Mouse (Mus musculus): Measurements from ENCODE around the gene Mea1. TPM values are rescaled to one million over a fixed set of nuclear protein-coding genes. Genes with fewer than 3 reads are reported as not detected.

The Mea1 gene
- total RNA-seq (2021) = 100 to 1,000 TPM in 1 of 2 experiments, 10 to 100 TPM in 1; 97.2 to 109 TPM
- long read RNA-seq, transcript Mea1-206 (4 exons, 945 nt) = major isoform, 44 of 63 reads
- long read RNA-seq, transcript Mea1-205 (3 exons, 757 nt) = minor isoform, 6 of 63 reads
- long read RNA-seq, transcript Mea1-201 (4 exons, 859 nt) = minor isoform, 6 of 63 reads
- long read RNA-seq, partial matches to known transcripts = 0 of 63 reads
- long read RNA-seq, other reads (novel, unspliced or antisense) = 3 of 63 reads

DNA sequence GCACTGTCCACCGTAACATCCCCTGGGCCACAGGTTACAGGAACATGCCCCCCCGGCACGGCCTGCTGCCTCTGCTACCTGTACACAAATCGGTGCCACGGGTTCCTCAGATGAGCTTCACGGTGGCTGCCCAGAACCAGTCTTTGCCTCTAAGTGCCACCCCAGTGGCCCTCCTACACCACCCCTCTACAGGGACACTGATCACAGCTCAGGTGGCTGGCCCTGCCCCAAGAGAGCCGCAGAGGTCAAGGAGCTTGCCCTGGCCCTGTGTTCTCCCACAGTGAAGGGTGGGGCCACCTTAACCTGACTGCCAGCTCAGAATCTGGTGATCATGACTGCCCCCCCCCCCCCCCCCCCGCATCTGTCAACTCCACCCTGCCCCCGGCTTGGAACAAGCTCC is at the start of gene Mea1:
Gene Mea1 (plus strand): TSS at position 378 of the 400 bp plus-strand sequence.
- DNase-seq (ENCODE audit: low spot score in 2 of 2) = no peak

DNA sequence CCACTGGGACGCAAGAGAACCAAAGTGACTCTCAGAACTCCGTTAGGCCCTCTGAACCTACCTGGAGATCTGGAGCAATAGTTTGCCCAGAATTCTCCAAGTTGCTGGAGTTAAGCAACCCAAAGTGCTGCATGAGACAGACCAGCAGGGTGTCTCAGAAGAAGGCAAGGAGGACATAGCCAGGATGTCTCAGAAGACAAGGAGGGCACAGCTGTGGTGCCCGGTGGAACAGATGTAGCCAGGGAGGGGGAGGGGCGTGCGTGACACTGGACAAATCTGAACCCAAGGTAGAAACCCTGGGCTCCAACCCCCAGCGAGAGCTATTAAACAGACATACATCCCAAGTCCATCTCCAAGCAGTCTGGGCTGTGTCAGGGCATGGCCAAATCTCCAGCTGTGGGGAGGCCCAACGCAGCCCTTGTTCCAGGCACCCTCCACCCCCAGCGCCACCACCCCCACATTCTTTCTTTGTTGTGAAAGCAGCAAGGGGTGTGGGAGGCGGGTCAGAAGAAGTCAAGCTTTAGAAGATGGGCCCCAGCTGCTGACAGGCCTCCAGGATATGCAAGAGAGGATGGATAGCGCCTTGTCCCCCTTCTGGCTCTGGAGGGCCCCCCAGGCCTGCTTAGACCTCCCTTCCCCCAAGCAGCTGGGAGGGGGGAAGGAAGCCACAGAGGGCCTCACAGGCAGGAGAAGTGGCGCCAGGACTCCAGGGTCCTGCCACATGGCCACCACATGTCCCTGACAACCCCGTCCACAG is 48.7 kb upstream of the Mea1 start:
- DNase-seq (ENCODE audit: low spot score in 2 of 2) = no peak

DNA sequence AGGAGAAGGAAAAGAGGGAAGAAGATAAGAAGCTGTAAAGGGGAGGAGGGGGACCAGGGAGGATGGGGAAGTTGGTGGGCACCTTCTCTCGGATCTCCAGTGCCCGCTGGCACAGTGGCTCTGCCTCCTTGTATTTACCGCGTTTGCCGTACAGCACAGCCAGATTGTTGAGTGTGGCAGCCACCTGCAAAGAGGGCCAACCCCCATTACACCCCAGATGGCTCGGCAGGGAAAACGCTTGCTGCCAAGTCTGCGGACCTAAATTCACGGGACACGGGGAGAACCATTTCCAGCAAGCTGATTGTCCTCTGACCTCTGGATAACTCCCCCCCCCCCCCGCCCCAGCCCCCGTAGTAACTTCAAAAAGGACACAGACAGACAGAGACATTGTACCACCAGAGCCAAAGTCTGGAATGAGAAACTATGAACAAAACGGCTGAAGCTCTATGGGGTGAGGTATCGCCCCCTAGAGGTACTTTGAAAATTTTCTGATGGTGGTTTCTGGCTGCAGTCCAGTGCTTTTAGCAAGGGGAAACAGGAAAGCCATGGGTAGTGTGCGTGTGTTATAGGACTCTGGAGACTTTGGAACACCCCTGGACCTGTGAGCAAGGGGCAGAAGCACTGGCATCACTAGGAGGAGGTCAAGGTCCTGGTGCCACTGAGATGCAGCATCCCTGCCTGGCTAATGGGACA is 41.6 kb upstream of the Mea1 start:
- peak; percentile 53 to 87 for DNase-seq (ENCODE audit: low spot score in 2 of 2)

DNA sequence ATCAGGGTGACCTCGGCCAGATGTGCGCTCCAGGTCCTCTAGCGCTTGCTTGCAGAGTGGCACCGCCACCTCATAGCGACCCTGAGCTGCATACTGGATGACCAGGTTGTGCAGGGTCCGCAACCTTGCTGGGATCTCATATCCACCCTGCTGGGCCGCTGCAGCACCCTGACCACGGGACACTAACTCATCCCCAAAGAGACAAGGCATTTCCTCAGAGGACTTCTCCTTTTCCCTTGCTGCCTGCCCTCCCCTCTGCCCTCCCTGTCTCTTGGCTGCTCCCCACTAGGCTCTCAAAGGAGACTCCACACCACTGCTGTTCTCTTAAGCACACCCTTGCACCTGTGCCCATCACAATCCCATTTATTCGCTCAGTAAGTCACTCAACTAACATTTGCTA is 38.7 kb upstream of the Mea1 start:
- no peak for DNase-seq (ENCODE audit: low spot score in 2 of 2)

DNA sequence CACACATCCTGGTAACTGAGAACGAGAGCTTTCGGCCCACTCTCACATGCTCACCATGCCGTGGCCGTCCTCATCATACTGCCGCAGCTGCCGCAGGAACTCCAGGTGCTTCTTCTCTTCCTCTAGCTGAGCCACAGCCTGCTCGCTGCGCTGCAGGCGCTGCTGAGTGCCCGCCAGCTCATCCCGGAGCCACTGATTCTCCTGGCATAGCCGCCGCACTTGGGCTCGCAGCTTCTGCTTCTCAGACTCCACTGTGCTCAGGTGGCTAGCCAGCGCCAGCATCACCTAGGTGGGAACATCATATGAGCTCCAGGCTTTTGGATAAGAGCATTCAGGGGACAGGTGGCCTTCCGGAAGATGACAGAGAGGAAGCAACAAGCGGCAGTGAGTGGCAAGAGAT is 36.5 kb upstream of the Mea1 start:
- no peak for DNase-seq (ENCODE audit: low spot score in 2 of 2)

- no peak for DNase-seq (ENCODE audit: low spot score in 2 of 2)
Observed at GRCm38 (mm10) chr17:46644152-46644805, 34.3 kb upstream of the Mea1 start.

DNA sequence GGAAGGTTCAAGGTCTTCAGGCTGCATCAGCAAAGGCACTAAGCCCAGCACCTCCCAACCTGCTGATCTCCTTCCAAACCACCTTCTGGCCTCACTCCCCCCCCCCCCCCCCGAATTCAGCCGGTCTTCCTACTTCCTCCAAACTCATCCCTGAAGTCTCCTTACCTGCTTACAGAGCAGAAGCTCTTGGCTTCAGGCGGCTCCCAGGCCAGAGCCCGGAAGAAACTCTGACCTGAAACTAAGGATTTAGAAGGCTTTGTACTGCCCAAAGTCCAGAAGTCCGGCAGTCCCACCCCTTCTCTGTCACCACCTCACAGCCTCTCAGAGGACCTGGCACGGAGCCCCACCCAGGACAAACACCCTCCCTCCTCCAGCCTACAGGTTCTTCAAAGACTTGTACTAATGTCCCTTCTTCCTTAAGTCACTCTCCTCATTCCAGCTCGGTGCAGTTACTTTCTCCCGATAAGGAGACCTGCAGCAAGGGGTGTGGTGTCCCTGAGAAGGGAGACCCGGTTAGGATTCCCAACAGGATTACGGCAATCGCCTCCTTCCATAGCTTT is 33.6 kb upstream of the Mea1 start:
- no peak for DNase-seq (ENCODE audit: low spot score in 2 of 2)

- peak; percentile 97 to 100 for DNase-seq (ENCODE audit: low spot score in 2 of 2)
Observed at GRCm38 (mm10) chr17:46645561-46646321, 32.9 kb upstream of the Mea1 start, which contains the start of the genes Klc4 and Mrpl2. TSS of gene Klc4 (minus strand) at chr17:46646022. TSS of gene Mrpl2 (plus strand) at chr17:46646229.

- DNase-seq (ENCODE audit: low spot score in 2 of 2) = no peak
Observed at GRCm38 (mm10) chr17:46646322-46646662, 32.3 kb upstream of the Mea1 start.

GRCm38 (mm10) chr17:46647279-46647678 is 31.3 kb upstream of the Mea1 start:
- DNase-seq (ENCODE audit: low spot score in 2 of 2) = no peak

- no peak for DNase-seq (ENCODE audit: low spot score in 2 of 2)
Observed at GRCm38 (mm10) chr17:46648436-46648835, 30.2 kb upstream of the Mea1 start.

- DNase-seq (ENCODE audit: low spot score in 2 of 2) = no peak
Observed at GRCm38 (mm10) chr17:46649811-46650210, 28.8 kb upstream of the Mea1 start.

GRCm38 (mm10) chr17:46650232-46651031 is 28.2 kb upstream of the Mea1 start, which contains the start of gene Cul7:
TSS of gene Cul7 (plus strand) at chr17:46650337.
- DNase-seq (ENCODE audit: low spot score in 2 of 2) = peak; percentile 89 to 91

DNA sequence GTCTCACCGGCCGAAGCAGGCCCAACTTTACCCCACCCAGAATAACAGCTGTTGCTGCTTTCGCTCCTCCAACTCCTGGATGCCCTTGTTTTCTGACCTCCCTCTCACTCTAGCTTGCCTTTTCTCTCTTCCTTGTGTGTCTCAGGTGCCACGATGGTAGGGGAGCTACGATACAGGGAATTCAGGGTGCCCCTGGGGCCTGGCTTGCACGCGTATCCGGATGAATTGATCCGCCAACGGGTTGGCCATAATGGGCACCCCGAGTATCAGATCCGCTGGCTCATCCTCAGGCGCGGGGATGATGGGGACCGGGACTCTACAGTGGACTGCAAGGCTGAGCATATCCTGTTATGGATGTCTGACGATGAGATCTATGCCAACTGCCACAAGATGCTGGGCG is 27.3 kb upstream of the Mea1 start:
- DNase-seq (ENCODE audit: low spot score in 2 of 2) = no peak

DNA sequence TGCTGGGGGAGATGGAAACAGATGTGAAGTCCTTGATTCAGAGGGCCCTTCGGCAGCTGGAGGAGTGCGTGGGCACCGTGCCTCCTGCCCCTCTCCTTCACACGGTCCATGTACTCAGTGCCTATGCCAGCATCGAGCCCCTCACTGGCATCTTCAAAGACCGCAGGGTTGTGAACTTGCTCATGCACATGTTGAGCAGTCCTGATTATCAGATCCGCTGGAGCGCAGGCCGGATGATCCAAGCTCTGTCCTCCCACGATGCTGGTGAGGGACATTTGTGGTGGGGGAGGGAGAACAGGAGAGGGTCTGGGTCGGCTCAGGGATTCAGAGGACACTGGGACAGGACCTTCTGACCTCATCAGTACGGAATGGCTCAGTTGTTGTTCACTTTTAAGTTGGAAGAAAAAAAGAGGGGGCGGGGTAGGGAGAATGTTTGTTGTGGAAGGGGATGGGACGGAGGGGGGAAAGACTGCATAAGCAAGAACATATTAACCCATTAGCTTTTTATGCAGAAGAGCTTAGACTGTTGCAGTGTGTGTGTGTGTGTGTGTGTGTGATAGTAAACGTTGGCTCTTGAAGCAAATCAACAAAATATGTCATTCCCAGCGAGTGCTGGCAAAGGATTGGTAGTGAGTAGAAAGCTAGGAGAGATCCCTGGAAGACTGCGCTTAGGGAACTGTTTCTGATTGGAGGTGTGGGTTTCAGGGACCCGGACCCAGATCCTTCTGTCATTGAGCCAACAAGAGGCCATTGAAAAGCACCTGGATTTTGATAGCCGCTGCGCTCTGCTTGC is 26.6 kb upstream of the Mea1 start:
- DNase-seq (ENCODE audit: low spot score in 2 of 2) = peak in 1 of 2 experiments; percentile 42

GRCm38 (mm10) chr17:46656054-46656453 is 22.5 kb upstream of the Mea1 start:
- DNase-seq (ENCODE audit: low spot score in 2 of 2) = no peak

DNA sequence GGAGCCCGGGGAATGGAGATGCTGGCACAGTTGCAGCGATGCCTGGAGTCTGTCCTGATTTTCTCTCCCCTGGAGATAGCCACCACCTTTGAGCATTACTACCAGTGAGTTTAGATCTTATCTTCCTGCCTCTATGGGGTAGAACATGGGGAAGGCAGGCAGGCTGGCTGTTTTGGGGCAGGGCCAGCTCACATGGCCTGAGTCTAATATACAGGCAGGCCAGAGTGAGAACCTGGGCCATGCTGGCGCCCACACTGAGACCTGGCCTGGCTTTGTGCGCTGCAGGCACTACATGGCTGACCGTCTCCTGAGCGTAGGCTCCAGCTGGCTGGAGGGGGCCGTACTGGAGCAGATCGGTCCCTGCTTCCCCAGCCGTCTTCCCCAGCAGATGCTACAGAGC is 17.2 kb upstream of the Mea1 start:
- no peak for DNase-seq (ENCODE audit: low spot score in 2 of 2)

DNA sequence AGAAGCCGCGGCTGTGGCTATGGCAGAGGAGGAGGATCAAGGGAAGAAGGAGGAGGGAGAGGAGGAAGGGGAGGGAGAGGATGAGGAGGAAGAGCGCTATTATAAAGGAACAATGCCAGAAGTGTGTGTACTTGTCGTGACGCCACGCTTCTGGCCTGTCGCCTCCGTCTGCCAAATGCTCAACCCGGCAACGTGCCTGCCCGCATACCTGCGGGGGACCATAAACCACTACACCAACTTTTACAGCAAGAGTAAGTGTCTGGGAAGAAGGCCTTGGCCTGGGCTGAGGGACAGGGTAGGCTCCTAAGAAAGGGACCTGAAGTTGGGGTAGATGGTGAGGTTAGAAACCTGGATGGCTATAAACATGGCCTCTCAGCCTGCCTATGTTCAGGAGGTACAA is 16.6 kb upstream of the Mea1 start:
- DNase-seq (ENCODE audit: low spot score in 2 of 2) = no peak

- no peak for DNase-seq (ENCODE audit: low spot score in 2 of 2)
Observed at GRCm38 (mm10) chr17:46662730-46663129, 15.9 kb upstream of the Mea1 start.
